Mouse (Mus musculus) left cerebral cortex, postnatal 36 days (tissue): ENCODE measurements around the gene Glrx5. TPM values are rescaled to one million over a fixed set of nuclear protein-coding genes. Genes with fewer than 3 reads are reported as not detected.

Experiments
- DNase-seq, 2 experiments: peaks; one replicate each; pipeline ENCODE4 v3.0.0; 2021 to 2022; ENCODE audit warnings: low spot score in 2 of 2, mixed read lengths in 1 of 2
- intact Hi-C: fragments of 180-260 bp; cut with DNase I; formaldehyde crosslinking; loops from one replicate; pipeline ENCODE4 v1.15.1; 2025
- total RNA-seq, 2 experiments: library from RNA; stranded (reverse); gene quantifications; 2 replicates each; pipeline ENCODE4 v1.2.3; 2021

Gene Glrx5
- total RNA-seq, 2 experiments from 2014 or later = 41.1 to 51.5 TPM

DNA sequence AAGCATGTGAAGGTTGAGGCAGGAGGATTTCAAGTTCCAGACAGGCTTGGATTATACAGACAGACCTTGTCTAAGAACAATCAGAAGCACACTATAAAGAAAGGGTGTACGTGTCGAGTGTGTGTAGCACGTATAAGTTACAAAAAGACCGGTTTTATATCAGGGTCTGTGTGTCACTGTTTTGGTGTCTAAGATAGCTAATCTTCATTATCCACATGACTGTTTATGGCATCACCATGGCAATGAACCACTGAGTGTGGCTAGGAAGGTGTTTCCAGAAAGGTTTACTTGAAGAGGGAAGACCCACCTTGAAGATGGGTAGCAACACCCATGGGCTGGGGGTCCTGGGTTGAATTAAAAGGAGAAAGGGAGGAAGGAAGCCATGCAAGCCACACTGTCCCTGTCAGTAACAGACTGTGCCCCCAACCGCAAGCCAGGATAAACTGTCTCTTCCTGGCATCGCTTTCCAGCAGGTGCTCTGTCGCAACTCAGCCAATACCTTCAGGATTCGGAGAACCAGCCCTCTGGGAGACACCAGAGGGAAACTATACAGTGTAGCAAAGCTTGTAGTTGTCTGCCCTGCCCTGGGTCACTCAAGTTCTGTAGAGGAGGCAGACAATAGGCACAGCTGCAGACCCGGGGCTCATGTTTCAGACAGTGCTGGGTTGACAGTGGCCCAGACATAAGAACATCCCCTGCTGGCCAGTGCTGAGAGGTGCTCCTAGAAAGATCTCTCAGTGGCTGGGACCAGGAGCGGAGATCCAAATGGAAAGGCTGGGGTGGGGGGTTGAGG lies 30.0 kb upstream of the Glrx5 start:
- intact Hi-C loops = no loop called here

DNA sequence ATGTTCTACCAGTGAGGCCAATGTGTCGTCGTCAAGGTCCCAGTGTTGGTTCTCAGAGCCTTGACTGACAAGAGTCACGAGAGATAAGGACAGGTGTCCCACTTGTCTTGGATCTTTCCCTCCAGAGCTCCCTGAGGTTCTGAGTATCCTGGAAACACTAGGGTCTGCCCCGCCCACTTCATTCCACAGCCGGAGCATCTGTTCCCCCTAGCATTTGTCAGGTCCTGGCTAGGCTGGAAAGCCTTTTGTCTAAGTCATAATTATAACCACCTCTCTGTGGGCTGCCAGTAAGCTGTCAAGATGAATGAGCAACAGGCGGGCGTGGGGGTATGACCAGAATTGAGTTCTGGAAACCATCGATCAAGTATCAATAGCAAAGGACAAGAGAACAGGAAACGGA lies 29.3 kb upstream of the Glrx5 start:
- intact Hi-C loops = no loop called here

More for the DNA sequence above, 30.0 kb upstream of the Glrx5 start:
- no peak for DNase-seq

DNA sequence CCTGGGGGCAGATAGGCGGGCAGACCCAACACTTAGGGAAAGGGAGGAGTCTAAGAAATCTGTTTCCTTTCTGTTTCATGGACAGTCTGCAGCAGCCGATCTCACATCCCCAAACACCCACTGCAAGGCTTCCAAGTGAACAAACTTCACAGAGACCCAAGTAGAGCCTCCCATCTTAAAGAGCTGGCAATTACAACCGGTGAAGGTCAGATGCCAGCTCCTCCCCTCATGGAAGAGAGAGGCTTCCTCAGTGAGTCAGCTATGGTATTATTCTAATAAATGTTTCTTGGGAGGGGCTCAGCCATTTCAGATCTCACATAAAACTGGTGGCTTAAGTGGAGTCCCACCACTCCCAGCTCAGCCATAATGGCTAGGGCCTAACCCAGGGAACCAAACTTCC lies 28.8 kb upstream of the Glrx5 start:
- no peak for DNase-seq
- intact Hi-C loops = no loop called here

More for the DNA sequence above, 29.3 kb upstream of the Glrx5 start:
- no peak for DNase-seq

DNA sequence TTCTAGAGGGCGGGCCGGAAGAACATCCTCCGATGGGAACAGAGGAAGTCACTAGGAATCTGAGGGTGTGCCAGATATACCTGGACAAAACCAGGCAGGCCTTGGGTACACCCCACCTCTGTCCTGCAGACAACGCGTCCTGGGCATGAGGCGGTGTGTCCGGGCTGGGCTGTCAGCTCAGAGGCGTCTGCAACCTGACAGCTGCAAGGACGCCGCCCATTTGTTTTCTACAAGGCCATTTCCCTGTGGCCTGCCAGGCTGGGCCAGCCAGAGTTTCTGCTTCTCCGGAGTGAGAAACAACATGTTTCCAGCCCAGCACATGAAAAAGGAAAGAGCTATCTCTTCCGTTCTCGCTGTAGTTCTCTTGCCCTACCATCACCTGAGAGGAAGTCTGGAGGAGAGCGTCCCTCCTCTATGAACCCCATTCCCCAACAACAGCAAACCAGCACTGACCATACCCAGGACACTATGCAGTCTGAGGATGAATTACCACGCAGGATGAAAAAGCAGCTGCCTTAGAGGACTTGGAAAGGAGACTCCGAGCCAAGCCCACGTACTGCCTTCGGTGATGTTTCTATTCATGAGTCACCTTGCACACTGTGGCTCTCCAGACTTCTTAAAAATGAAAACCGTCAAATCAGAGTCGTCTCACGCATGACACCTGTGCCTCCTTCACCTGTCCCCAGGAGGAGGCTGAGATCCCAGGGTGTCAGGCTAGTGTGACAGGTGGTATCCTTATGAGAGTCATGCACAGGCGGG lies 27.4 kb upstream of the Glrx5 start:
- intact Hi-C loops = loop anchor here (5.0 kb wide), 1 partner anchor 48 kb away; no protein-coding TSS in a partner anchor
- DNase-seq = no peak

DNA sequence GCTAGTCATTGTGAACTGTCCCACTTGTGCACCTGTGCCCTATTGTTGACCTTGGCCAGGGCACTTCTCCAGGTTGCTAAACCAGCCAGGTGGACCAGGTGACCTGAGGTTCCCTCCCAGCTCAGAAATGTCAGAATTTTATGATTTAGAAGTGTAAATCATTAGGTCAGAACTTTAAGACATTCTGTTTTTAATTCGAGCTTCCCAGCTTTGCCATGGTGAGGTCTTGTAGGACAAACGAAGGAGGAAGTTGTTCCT lies 26.8 kb upstream of the Glrx5 start:
- intact Hi-C loops = loop anchor here (5.0 kb wide), 1 partner anchor 48 kb away; no protein-coding TSS in a partner anchor
- DNase-seq = no peak

DNA sequence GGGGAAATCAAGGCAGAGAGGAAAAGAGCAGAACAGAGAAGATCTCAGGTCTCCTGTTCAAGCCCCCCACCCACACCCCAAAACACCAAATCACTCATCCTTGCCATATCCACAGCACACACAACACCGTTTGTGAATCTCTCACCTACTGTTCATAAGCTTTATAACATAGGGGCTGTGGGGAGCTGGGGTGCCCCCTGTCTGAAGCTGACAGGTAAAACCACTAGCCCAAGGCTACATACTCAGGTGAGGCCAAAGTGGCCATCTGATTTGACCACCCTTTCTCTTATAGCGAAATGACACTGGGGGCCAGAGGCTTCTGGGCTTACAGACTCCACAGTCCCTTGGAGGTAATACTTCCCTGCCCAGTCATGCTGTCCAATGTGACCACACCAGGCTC lies 24.3 kb upstream of the Glrx5 start:
- no peak for DNase-seq
- intact Hi-C loops = loop anchor here (5.0 kb wide), 1 partner anchor 51 kb away; no protein-coding TSS in a partner anchor

DNA sequence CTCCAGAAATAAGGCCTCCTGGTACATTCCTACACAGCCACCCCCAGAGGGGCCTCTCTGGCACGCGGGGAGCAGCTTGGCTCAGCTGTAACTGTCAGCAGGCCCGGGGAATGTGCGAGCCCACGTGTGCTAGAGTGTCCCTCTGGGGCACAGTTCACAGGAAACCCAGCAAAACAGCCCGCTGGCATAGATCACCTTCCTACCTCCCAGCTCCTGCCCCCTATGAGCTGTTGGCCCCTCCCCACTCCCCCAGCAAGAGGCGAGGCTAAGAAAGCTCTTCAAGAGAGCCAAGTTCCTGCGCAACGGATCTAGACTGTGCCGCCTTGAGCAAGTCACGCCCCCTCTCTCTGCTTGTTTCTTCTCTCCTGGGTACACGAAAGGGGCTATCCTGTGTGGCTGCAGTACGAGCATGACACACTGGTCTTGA lies 23.7 kb upstream of the Glrx5 start:
- peak in 1 of 2 experiments; percentile 22 for DNase-seq
- intact Hi-C loops = loop anchor here (5.0 kb wide), 1 partner anchor 51 kb away; no protein-coding TSS in a partner anchor

DNA sequence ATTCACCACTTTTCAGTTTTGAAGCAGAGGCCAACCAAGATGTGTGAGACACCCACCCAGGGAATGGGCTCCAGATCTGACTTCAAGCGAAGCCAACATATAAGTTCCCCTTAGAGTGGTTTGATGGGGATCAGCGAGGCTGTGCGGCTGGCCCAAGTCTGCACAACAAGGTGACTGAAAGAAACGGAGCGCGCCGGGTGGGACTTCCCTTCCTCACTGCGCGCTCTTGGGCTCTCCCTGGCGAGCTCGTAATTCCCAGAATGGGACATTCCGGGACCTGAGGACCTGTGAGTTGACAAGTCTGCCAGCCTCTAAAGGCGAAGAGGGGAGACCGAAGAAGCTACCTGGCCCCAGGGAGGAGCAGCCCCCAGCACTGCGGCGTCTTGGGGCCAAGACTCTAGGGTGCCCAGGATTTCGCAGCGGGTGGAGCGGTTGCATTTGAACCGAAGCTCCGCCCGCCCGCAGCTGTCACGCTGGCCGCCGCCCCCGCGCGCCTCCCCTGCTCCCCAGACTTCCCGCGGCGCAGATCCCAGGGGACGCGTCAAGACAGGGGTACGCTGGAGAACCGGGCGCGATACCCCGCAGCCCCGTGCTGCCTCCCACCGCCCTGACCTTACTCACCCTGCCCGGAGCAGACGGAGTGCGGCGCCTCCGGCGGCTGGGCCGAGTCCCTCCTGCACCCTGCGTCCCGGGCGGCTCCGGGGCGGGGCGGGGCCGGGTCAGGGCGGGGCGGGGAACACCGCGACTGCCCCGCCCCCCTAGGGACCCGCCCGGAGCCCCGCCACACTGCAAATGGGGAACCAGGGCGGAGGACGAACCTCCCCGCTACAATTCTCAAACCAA lies 22.9 kb upstream of the Glrx5 start, which contains the start of gene Syne3:
Syne3 (minus strand) TSS at position 440 of the 843 bp plus-strand sequence.
- intact Hi-C loops = loop anchor here (5.0 kb wide), 2 partner anchors 32 to 52 kb away; no protein-coding TSS in a partner anchor
- peak; percentile 73 for DNase-seq

DNA sequence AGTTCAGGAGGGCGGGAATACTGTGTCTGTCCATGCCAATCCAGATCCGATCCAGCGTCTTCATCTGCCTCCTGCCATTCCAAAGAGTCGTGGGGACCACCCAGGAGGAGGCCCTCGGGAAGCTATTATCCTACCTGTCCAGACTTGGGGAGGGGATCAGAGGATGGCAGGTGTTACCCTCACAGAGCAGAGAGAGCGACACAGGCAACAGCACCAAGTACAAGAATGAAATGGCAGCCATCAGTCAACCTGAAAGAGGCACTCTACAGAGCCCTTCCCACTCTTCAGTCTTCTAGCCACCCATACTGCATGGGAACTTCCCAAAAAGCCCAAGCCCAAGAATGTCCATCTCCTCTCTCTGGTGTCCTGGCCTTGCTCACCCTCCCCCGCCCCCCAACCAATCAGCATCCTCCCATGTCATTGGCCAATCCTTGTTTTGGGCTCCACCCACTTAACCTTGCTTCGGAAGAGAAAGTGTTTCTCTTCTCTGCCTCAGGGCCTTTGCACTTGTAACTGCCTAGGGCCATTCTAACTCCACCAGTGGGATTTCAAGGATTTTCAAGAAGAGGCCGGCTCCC lies 22.2 kb upstream of the Glrx5 start:
- no peak for DNase-seq
- intact Hi-C loops = loop anchor here (5.0 kb wide), 1 partner anchor 33 kb away; no protein-coding TSS in a partner anchor

DNA sequence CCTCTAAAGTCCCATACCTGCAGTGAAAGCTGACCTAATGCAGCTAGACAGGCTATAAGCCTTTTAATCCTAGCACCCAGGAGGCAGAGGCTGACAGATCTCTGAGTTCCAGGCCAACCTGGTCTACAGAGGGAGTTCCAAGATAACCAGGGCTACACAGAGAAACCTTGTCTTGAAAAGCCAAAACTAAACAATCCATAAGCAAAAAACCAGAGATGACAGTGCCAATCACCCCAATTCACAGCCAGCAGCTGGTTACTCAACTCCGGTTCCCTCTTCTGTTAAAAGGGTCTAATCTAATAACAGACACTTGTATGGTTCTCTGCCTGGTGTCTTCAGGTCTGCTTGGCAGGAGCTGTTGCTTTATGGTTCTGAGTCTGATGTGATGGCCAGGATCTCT lies 20.9 kb upstream of the Glrx5 start:
- intact Hi-C loops = loop anchor here (5.0 kb wide), 1 partner anchor 34 kb away; no protein-coding TSS in a partner anchor
- no peak for DNase-seq

DNA sequence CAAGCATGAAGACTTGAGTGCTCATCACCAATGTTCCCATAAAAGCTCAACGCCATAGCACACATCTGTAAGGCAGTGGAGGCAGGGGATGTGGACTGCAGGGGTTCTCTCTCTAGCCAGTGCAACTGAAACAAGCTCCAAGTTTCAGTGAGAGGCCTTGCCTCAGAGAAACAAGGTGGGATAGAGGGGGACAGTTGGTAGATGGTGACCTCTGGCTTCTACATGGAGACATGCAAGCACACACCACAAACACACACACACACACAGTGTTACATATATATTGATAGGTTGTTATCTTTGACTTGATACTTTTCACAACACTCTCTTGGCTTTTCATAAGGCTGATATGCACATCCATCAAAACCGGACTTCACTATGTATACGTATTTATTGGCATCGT lies 20.2 kb upstream of the Glrx5 start:
- no peak for DNase-seq
- intact Hi-C loops = loop anchor here (5.0 kb wide), 1 partner anchor 35 kb away; no protein-coding TSS in a partner anchor

DNA sequence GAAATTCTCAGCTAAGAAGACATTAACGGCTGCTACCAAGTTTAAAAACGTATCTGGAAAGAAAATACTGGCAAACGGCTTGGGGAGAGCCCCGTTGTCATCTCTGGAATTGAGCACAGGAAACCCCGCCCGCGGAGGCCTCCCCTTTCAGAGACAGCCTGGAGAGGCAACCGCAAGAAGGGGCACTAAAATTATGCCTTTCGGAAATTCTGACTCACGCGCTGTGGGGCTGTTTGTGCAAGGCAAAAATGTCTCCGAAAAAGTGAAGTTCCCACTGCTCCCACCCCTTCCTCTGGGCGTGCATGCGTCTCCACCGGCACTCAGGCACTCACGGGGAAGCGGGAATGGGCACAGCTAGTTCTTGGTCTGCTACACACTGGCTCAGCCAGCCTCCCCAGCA lies 19.4 kb upstream of the Glrx5 start:
- intact Hi-C loops = loop anchor here (5.0 kb wide), 1 partner anchor 36 kb away; no protein-coding TSS in a partner anchor
- peak; percentile 68 to 71 for DNase-seq

DNA sequence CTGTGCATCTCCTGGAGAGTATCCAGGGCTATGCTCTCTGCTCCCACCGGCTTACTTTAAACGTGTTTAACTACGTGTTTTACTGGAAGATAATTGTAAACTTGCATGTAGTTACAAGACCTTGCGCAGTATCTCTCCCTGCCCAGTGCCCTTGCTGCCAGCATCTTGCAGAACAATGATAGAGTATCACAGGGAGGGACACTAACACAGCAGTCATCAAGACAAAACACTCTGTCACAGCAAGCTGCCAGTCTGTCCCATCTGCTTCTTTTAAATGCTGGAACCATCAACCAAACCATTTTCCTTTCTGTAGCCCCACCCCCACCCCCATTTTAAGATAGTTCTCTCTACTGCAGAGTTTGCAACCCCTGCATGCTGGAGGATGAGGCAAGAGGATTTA lies 16.3 kb upstream of the Glrx5 start:
- DNase-seq = no peak

DNA sequence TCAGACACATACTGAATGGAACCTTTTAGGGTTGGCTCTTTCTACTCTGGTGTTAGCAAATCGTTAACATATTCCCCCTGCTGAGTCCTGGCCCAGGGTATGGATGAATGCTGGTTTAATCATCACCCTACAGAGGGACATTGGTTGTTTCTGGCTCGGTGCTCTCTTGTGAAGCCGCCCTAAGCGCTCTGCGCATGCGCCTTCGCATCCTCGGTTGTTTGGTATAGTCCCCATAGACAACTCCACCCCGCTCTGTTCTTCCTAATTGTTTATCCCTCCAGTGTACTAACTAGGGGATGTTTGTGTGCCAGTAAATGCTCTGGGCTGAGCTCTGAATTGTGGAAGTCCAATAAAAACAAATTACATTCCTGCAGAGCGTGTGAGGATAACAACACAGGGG lies 15.8 kb upstream of the Glrx5 start:
- intact Hi-C loops = no loop called here
- no peak for DNase-seq

More for the DNA sequence above, 16.3 kb upstream of the Glrx5 start:
- intact Hi-C loops = no loop called here

DNA sequence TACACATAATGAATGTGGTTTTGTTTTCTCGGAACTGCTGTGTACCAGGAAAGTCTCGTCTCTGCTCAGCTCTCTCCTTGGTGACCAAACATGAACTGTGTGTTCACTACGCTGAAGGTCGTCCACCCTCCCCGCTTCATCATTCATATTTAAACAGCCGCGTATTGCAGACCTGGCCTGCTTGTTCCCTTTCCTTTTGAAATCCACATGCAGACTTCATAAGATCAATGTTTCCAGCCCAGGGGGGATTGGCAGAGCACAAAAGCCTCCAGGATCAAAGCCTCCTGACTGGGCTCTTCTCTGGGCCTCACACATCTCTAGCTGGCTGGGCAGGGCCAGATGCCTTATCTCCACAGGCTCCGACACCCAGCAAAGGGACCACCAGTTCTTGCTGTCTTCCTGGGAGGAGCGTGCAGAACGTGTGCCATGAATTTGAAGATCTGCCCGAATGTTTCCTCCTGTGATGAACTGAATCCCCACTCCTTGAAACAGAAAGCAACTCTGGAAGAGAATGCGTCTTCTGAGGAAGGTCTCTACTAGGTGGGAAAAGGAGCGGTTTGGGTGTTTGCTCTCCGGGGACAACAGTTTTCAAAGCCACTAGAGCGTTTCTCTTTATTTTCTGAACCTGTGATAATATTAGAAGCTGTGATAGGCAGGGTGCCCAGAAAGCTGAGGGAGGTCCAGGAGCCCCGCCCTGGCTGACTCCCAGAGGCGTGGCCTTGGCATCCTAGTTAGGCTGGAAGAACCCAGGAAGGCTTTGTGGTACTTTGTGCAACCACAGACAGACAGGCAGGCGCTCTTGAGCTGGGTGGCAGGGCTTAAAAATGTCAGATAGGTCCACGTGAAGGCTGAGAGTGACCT lies 12.9 kb upstream of the Glrx5 start:
- DNase-seq = no peak
- intact Hi-C loops = no loop called here

DNA sequence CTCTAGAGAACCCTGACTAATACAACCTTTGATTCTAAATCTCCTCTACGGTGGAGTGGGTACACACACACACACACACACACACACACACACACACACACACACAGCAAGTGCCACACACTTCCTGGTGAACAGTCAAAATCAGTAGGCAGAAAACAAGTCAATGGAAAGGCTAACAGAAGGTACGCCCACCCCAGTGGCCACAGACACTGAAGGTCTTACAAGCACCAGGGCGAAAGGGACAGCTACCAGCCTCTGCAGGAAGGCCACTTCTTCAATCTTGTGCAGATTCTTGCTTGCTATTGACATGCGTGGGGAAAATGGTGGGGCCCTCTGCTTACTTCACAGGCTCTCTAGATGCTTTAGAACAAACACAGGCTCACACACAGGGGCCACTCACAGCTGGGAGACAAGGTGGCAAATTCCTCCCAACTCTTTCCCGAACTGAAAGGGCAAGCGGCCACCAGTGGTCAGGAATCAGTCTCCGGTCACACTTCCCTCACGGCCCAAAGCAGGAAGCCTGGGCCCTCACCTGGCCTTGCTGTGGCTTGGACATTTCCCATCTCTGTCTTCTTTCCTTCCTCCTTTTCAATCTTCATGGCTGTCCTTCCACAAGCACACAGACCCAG lies 10.9 kb upstream of the Glrx5 start:
- intact Hi-C loops = no loop called here
- DNase-seq = no peak

DNA sequence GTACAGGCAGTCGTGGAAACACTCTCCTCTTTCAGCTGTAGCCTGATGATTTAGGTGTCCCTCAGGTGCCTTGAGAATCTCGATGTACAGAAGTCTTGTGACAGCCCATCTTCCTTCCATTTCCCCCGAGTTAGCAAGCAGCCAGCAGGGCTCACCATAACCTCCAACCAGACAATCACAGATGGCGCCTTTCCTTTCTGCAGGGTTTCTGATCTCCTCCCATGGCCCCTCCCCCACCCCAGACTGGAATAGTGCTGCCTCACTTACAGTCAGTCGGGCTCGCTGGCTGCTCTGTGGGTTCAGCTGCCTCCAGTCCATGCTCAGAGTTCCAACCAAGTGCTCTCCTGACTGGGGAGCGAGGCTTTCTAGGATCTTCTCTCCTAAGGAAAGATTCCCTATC lies 10.3 kb upstream of the Glrx5 start:
- DNase-seq = no peak
- intact Hi-C loops = no loop called here

DNA sequence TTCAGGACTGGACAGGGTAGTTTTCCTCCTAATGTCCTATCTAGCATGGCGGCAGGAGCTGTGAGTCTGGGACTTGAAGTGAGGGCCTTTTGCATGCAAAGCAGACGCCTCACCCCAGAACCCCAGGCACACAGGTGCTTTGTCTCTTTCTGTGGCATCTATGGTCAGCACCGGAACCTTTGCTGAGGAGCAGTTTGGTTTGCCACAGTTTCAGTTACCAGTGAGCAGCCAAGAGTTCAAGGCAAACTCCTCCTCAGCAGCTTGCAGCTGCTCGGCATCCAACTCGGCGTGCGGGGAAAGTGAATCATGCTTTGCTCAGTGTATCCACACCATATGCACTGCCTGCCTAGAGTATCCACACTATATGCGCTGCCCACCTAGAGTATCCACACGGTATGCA lies 9.7 kb upstream of the Glrx5 start:
- intact Hi-C loops = no loop called here
- DNase-seq = no peak
